Mouse (Mus musculus): ENCODE data around the gene 1700001O22Rik. TPM values are rescaled to one million over a fixed set of nuclear protein-coding genes. Genes with fewer than 3 reads are reported as not detected.

Gene 1700001O22Rik
- polyA plus RNA-seq, 1 experiment from 2014 or later: 2.2 TPM

GRCm38 (mm10) chr2:30823385-30824153, 20.1 kb upstream of the 1700001O22Rik start:
- 0 out of 2 replicates have a peak, but pooled peaks have one; percentile 26 for ATAC-seq (replicated peaks; ENCODE audit: extremely low read depth, insufficient read depth, low FRiP score)
- H3K4me1 ChIP-seq (ENCODE audit: control insufficient read depth, insufficient read depth, low read length): peaks cover 17% of the 10 kb centered on the region
- no peak overlapping the region for H3K4me2 ChIP-seq (ENCODE audit: low read depth, low read length)
- H3K4me3 ChIP-seq (ENCODE audit: low read length): no peak overlapping the region
- 52% methylated on average over 13 of the region's 13 CpGs for WGBS
- no peaks in the 10 kb centered on the region for H3K27me3 ChIP-seq (ENCODE audit: control insufficient read depth, insufficient read depth, low read length)
- H3K9me3 ChIP-seq (replicated peaks; ENCODE audit: control insufficient read depth, low read length): peaks cover 6% of the 10 kb centered on the region
- H3K36me3 ChIP-seq (ENCODE audit: control insufficient read depth, insufficient read depth): peaks cover 47% of the 10 kb centered on the region
- 0 out of 2 replicates have a peak overlapping the region, but pooled peaks have one; percentile 20 for H3K9ac ChIP-seq (ENCODE audit: low read length)
- peak overlapping the region; percentile 10; the same call in 1 of the 2 replicates for H3K27ac ChIP-seq (ENCODE audit: low read length)

GRCm38 (mm10) chr2:30822460-30822859, 19.0 kb upstream of the 1700001O22Rik start:
- Histone ChIP-seq H3K4me2 (ENCODE audit: low read depth, low read length) (no peak overlapping the region), H3K27me3 (ENCODE audit: control insufficient read depth, insufficient read depth, low read length) (no peaks in the 10 kb centered on the region), H3K36me3 (ENCODE audit: control insufficient read depth, insufficient read depth) (peaks cover 47% of the 10 kb centered on the region), H3K4me3 (ENCODE audit: low read length) (no peak overlapping the region), H3K9me3 (replicated peaks; ENCODE audit: control insufficient read depth, low read length) (peaks cover 6% of the 10 kb centered on the region), H3K27ac (ENCODE audit: low read length) (no peak overlapping the region), H3K9ac (ENCODE audit: low read length) (no peak overlapping the region), H3K4me1 (ENCODE audit: control insufficient read depth, insufficient read depth, low read length) (peaks cover 17% of the 10 kb centered on the region)
- 88% methylated on average over 8 of the region's 8 CpGs for WGBS
- no peak for ATAC-seq (replicated peaks; ENCODE audit: extremely low read depth, insufficient read depth, low FRiP score)

GRCm38 (mm10) chr2:30821073-30821472, 17.6 kb upstream of the 1700001O22Rik start:
- Histone ChIP-seq H3K4me3 (ENCODE audit: low read length) (no peak overlapping the region), H3K9me3 (replicated peaks; ENCODE audit: control insufficient read depth, low read length) (peaks cover 6% of the 10 kb centered on the region), H3K9ac (ENCODE audit: low read length) (no peak overlapping the region), H3K4me1 (ENCODE audit: control insufficient read depth, insufficient read depth, low read length) (peaks cover 8% of the 10 kb centered on the region; the same call in 1 of the 2 replicates), H3K27me3 (ENCODE audit: control insufficient read depth, insufficient read depth, low read length) (no peaks in the 10 kb centered on the region), H3K36me3 (ENCODE audit: control insufficient read depth, insufficient read depth) (peaks cover 54% of the 10 kb centered on the region), H3K4me2 (ENCODE audit: low read depth, low read length) (no peak overlapping the region), H3K27ac (ENCODE audit: low read length) (no peak overlapping the region)
- ATAC-seq (replicated peaks; ENCODE audit: extremely low read depth, insufficient read depth, low FRiP score): no peak
- WGBS: 92% methylated on average over 3 of the region's 3 CpGs

GRCm38 (mm10) chr2:30819873-30820272, 16.4 kb upstream of the 1700001O22Rik start:
- Histone ChIP-seq H3K9me3 (replicated peaks; ENCODE audit: control insufficient read depth, low read length) (peaks cover 6% of the 10 kb centered on the region), H3K36me3 (ENCODE audit: control insufficient read depth, insufficient read depth) (peaks cover 51% of the 10 kb centered on the region), H3K4me1 (ENCODE audit: control insufficient read depth, insufficient read depth, low read length) (peaks cover 8% of the 10 kb centered on the region; the same call in 1 of the 2 replicates), H3K4me3 (ENCODE audit: low read length) (no peak overlapping the region), H3K27me3 (ENCODE audit: control insufficient read depth, insufficient read depth, low read length) (no peaks in the 10 kb centered on the region), H3K4me2 (ENCODE audit: low read depth, low read length) (no peak overlapping the region), H3K9ac (ENCODE audit: low read length) (0 out of 2 replicates have a peak overlapping the region, but pooled peaks have one; percentile 9), H3K27ac (ENCODE audit: low read length) (0 out of 2 replicates have a peak overlapping the region, but pooled peaks have one; percentile 12)
- WGBS: 85% methylated on average over 5 of the region's 5 CpGs
- ATAC-seq (replicated peaks; ENCODE audit: extremely low read depth, insufficient read depth, low FRiP score): no peak

- peaks cover 32% of the 10 kb centered on the region for H3K36me3 ChIP-seq (ENCODE audit: control insufficient read depth, insufficient read depth)
- WGBS: 91% methylated on average over 1 of the region's 1 CpGs
Measured at GRCm38 (mm10) chr2:30816383-30816782, 12.9 kb upstream of the 1700001O22Rik start.

GRCm38 (mm10) chr2:30810573-30810972, 7.1 kb upstream of the 1700001O22Rik start:
- peaks cover 10% of the 10 kb centered on the region for H3K36me3 ChIP-seq (ENCODE audit: control insufficient read depth, insufficient read depth)
- no peaks in the 10 kb centered on the region for H3K9me3 ChIP-seq (replicated peaks; ENCODE audit: control insufficient read depth, low read length)
- peaks cover 17% of the 10 kb centered on the region for H3K4me1 ChIP-seq (ENCODE audit: control insufficient read depth, insufficient read depth, low read length)
- H3K27me3 ChIP-seq (ENCODE audit: control insufficient read depth, insufficient read depth, low read length): no peaks in the 10 kb centered on the region
- no peak for ATAC-seq (replicated peaks; ENCODE audit: extremely low read depth, insufficient read depth, low FRiP score)
- H3K4me3 ChIP-seq (ENCODE audit: low read length): no peak overlapping the region
- no peak overlapping the region for H3K27ac ChIP-seq (ENCODE audit: low read length)
- H3K4me2 ChIP-seq (ENCODE audit: low read depth, low read length): no peak overlapping the region
- WGBS: 78% methylated on average over 7 of the region's 7 CpGs
- no peak overlapping the region for H3K9ac ChIP-seq (ENCODE audit: low read length)

More at GRCm38 (mm10) chr2:30816383-30816782, 12.9 kb upstream of the 1700001O22Rik start:
- Histone ChIP-seq H3K27ac (ENCODE audit: low read length) (no peak overlapping the region), H3K4me3 (ENCODE audit: low read length) (no peak overlapping the region), H3K9ac (ENCODE audit: low read length) (no peak overlapping the region), H3K27me3 (ENCODE audit: control insufficient read depth, insufficient read depth, low read length) (no peaks in the 10 kb centered on the region), H3K4me2 (ENCODE audit: low read depth, low read length) (no peak overlapping the region), H3K4me1 (ENCODE audit: control insufficient read depth, insufficient read depth, low read length) (no peaks in the 10 kb centered on the region; the same call in 1 of the 2 replicates), H3K9me3 (replicated peaks; ENCODE audit: control insufficient read depth, low read length) (peaks cover 6% of the 10 kb centered on the region)
- ATAC-seq (replicated peaks; ENCODE audit: extremely low read depth, insufficient read depth, low FRiP score): no peak

GRCm38 (mm10) chr2:30809503-30809902, 6.0 kb upstream of the 1700001O22Rik start:
- H3K4me3 ChIP-seq (ENCODE audit: low read length): no peak overlapping the region
- H3K9me3 ChIP-seq (replicated peaks; ENCODE audit: control insufficient read depth, low read length): no peaks in the 10 kb centered on the region
- ATAC-seq (replicated peaks; ENCODE audit: extremely low read depth, insufficient read depth, low FRiP score): no peak
- H3K4me1 ChIP-seq (ENCODE audit: control insufficient read depth, insufficient read depth, low read length): peaks cover 17% of the 10 kb centered on the region
- WGBS: 66% methylated on average over 5 of the region's 5 CpGs
- peak overlapping the region; percentile 38 for H3K4me2 ChIP-seq (ENCODE audit: low read depth, low read length)
- no peak overlapping the region for H3K27ac ChIP-seq (ENCODE audit: low read length)
- peaks cover 6% of the 10 kb centered on the region; the same call in 1 of the 2 replicates for H3K36me3 ChIP-seq (ENCODE audit: control insufficient read depth, insufficient read depth)
- H3K27me3 ChIP-seq (ENCODE audit: control insufficient read depth, insufficient read depth, low read length): no peaks in the 10 kb centered on the region
- H3K9ac ChIP-seq (ENCODE audit: low read length): 0 out of 2 replicates have a peak overlapping the region, but pooled peaks have one; percentile 1

GRCm38 (mm10) chr2:30808296-30808655, 4.8 kb upstream of the 1700001O22Rik start:
- no peak for ATAC-seq (replicated peaks; ENCODE audit: extremely low read depth, insufficient read depth, low FRiP score)
- Histone ChIP-seq H3K9me3 (replicated peaks; ENCODE audit: control insufficient read depth, low read length) (no peaks in the 10 kb centered on the region), H3K4me2 (ENCODE audit: low read depth, low read length) (peak overlapping the region; percentile 91), H3K9ac (ENCODE audit: low read length) (peak overlapping the region; percentile 89), H3K4me3 (ENCODE audit: low read length) (peak overlapping the region; percentile 78), H3K27ac (ENCODE audit: low read length) (peak overlapping the region; percentile 87), H3K4me1 (ENCODE audit: control insufficient read depth, insufficient read depth, low read length) (peaks cover 17% of the 10 kb centered on the region), H3K27me3 (ENCODE audit: control insufficient read depth, insufficient read depth, low read length) (0 out of 2 replicates have a peak, but pooled peaks cover 2% of the 10 kb centered on the region), H3K36me3 (ENCODE audit: control insufficient read depth, insufficient read depth) (peaks cover 4% of the 10 kb centered on the region; the same call in 1 of the 2 replicates)
- 1% methylated on average over 10 of the region's 10 CpGs for WGBS

Measured in heart, embryonic 16.5 days (tissue).